Mouse (Mus musculus) C2C12 (cell line): ENCODE measurements at regions not wholly inside any gene's neighbourhood (a gene's known extent, or its start where the extent isn't known, plus 50 kb on each side); places are given as distances from the start of the nearest gene placed in this dataset.

Experiments
- H3K27me3 ChIP-seq: one replicate; pipeline ENCODE4 v1.6.1; 2011; ENCODE audit not compliant: control insufficient read depth, insufficient read depth, insufficient read length
- H3K36me3 ChIP-seq: one replicate; pipeline ENCODE4 v1.6.1; 2011; ENCODE audit not compliant: control insufficient read depth, insufficient read depth
- H3K4me3 ChIP-seq: one replicate; pipeline ENCODE4 v1.5.1; 2011; ENCODE audit warnings: mild to moderate bottlenecking, control low read depth; ENCODE audit not compliant: poor library complexity, insufficient read depth, severe bottlenecking
- H3K79me2 ChIP-seq: one replicate; pipeline ENCODE4 v1.6.1; 2011; ENCODE audit not compliant: control insufficient read depth, insufficient read depth
- H3K79me3 ChIP-seq: one replicate; pipeline ENCODE4 v1.6.1; 2011; ENCODE audit warnings: low read depth, control low read depth
- H3ac ChIP-seq: one replicate; pipeline ENCODE3; 2011; ENCODE audit warnings: low read depth; ENCODE audit not compliant: control insufficient read depth, insufficient read length
- CEBPB ChIP-seq: IDR thresholded peaks from one replicate; pipeline ENCODE4 v1.6.1; 2011; ENCODE audit warnings: low read depth, mild to moderate bottlenecking, control low read depth, moderate library complexity
- CTCF ChIP-seq: IDR thresholded peaks from one replicate; pipeline ENCODE4 v1.5.1; 2011; ENCODE audit not compliant: control insufficient read depth, insufficient read depth, insufficient read length
- FOSL1 ChIP-seq: IDR thresholded peaks from one replicate; pipeline ENCODE4 v1.8.0; 2011; ENCODE audit warnings: mild to moderate bottlenecking, low read length; ENCODE audit not compliant: poor library complexity, insufficient read depth, severe bottlenecking
- MAX ChIP-seq: IDR thresholded peaks from one replicate; pipeline ENCODE4 v1.6.1; 2011; ENCODE audit warnings: mild to moderate bottlenecking, control low read depth
- MYOD1 ChIP-seq: IDR thresholded peaks from one replicate; pipeline ENCODE4 v1.6.1; 2011; ENCODE audit warnings: low read depth; ENCODE audit not compliant: control insufficient read depth, insufficient read length
- MYOG ChIP-seq: IDR thresholded peaks from one replicate; pipeline ENCODE4 v1.6.1; 2011; ENCODE audit not compliant: control insufficient read depth, insufficient read length; ENCODE audit errors: extremely low read depth
- USF1 ChIP-seq: IDR thresholded peaks from one replicate; pipeline ENCODE4 v1.6.1; 2011; ENCODE audit warnings: low read depth, mild to moderate bottlenecking, control low read depth, moderate library complexity

DNA sequence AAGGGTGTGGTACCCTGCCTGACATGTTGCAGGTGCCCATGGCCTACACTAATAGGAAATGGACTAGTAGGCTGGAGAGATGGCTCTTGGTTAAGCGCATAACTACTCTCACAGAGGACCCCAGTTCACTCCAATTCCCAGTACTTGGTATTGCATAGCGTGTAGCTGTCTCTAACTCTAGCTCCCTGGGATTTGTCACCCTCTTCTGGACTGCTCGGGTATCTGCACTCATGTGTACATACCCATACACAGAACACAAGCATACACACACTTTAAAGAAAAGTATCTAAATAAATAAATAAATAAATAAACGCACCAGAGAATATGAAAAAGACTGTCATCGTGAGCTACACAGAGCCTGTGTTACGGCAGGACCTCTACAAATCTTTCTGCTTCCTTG is 143.8 kb upstream of the Mycn start:
- Histone ChIP-seq H3K79me3 (no peaks in the 10 kb centered on the region), H3K4me3 (no peak overlapping the region), H3K27me3 (no peaks in the 10 kb centered on the region), H3K36me3 (no peaks in the 10 kb centered on the region), H3ac (no peak overlapping the region), H3K79me2 (no peaks in the 10 kb centered on the region)
- TF ChIP-seq MAX (no peak), FOSL1 (no peak), CEBPB (no peak), MYOG (no peak), MYOD1 (no peak), USF1 (no peak), CTCF (no peak)

DNA sequence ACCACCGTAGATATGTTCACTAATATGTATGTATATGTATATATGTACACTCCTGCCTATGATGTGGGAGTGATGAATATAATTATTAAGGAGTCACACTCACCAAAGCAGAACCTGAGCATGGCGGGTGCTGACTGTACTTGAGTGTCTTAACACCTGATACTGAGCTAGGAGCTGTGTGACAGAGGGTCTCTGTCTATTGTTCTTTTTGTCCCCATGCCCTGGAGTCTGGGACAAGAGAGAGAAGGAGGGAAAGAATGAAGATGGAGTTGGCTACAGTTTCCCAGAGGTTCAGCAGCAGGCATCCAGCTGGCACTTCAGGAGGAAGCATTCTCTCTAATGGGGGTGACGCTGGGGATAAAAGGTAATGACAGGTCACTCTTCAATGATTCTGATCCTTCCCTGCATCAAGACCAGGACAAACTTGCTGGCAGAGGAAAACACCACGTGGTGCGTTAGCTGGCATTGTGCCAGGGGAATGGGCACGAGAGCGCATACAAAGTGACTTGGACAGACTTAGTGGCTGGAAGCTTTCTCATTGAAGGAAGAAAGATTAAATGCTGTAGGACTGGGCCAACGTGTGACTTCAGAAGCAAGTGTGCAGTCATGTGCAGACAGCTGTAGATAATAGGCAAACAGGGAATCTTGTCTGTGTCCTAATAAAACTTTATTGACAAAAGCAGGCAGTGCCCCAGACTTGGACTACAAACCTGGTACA is 141.8 kb upstream of the Mycn start:
- H3ac ChIP-seq: no peak overlapping the region
- H3K36me3 ChIP-seq: no peaks in the 10 kb centered on the region
- no peaks in the 10 kb centered on the region for H3K27me3 ChIP-seq
- H3K79me2 ChIP-seq: no peaks in the 10 kb centered on the region
- TF ChIP-seq USF1: no peak
- TF ChIP-seq MAX: no peak
- no peak for TF ChIP-seq CEBPB
- no peak for TF ChIP-seq MYOD1
- TF ChIP-seq MYOG: no peak
- no peak for TF ChIP-seq CTCF
- TF ChIP-seq FOSL1: no peak
- no peaks in the 10 kb centered on the region for H3K79me3 ChIP-seq
- no peak overlapping the region for H3K4me3 ChIP-seq

DNA sequence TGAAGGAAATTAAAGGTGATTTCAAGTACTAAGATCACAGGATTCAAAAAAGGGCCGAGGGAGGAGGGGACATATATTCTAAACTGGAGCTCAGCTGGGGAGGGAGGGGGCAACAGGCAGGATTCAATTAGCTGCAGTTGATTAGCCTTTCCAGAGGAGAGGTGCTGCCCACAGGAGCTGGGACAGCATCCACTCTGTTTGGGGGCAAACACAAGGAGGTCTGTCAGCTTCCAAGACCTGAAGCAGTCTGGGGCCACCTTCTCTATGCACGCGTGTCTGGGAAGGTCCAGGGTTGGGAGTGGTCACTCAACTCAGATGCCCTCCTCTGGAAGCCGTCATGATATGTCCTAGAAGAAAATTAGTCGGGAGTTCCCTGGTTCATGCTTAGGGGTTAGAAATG is 139.1 kb upstream of the Mycn start:
- Histone ChIP-seq H3K4me3 (no peak overlapping the region), H3K79me2 (no peaks in the 10 kb centered on the region), H3K79me3 (no peaks in the 10 kb centered on the region), H3ac (no peak overlapping the region), H3K27me3 (no peaks in the 10 kb centered on the region), H3K36me3 (no peaks in the 10 kb centered on the region)
- TF ChIP-seq USF1 (no peak), MYOG (no peak), CEBPB (no peak), MAX (no peak)

DNA sequence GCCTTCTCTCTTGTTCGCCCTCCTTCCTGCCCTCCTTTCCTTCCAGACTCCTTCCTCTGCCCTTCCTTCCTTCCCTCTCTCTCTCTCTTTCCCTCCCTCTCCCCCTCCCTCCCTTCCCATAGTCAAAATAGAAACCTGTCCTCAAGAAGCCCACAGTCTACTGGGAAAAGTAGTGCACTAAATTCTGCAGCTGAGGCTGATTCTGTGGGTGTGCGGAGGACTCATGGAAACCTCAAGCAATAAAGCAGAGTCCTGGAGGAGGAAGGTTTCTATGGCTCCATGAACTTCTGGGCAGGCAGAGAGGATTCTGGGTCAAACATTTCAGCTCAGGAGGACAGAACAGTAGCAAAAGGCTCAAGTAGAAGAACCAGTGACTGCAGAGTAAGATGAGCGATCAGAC is 138.1 kb upstream of the Mycn start:
- Histone ChIP-seq H3K36me3 (no peaks in the 10 kb centered on the region), H3K27me3 (no peaks in the 10 kb centered on the region), H3K79me2 (no peaks in the 10 kb centered on the region), H3K79me3 (no peaks in the 10 kb centered on the region), H3ac (no peak overlapping the region), H3K4me3 (no peak overlapping the region)
- no peak for TF ChIP-seq CTCF
- TF ChIP-seq MYOD1: no peak
- TF ChIP-seq MYOG: no peak
- no peak for TF ChIP-seq MAX
- TF ChIP-seq USF1: no peak
- no peak for TF ChIP-seq CEBPB
- no peak for TF ChIP-seq FOSL1

DNA sequence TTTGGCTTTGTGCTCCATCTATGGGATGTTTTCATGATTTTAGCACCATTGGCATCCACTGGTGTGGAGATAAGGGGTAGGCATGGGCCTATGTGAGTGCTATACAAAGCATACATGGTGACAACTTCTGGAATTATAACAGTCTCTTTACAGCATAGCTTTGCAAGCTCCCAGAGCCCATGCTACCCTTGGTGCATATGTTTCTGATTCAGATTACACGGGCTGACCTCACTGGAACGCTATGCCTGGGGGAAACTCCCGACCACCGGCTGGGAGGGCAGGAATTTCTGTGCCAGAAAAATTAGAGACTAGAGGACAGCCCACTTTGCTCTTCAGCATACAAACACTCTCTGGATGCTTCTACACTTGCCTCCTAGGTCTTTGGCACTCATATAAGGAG is 136.0 kb upstream of the Mycn start:
- Histone ChIP-seq H3K4me3 (no peak overlapping the region), H3K27me3 (no peaks in the 10 kb centered on the region)
- TF ChIP-seq FOSL1 (no peak), MAX (no peak), MYOD1 (no peak), MYOG (no peak), CTCF (no peak), USF1 (no peak), CEBPB (no peak)

DNA sequence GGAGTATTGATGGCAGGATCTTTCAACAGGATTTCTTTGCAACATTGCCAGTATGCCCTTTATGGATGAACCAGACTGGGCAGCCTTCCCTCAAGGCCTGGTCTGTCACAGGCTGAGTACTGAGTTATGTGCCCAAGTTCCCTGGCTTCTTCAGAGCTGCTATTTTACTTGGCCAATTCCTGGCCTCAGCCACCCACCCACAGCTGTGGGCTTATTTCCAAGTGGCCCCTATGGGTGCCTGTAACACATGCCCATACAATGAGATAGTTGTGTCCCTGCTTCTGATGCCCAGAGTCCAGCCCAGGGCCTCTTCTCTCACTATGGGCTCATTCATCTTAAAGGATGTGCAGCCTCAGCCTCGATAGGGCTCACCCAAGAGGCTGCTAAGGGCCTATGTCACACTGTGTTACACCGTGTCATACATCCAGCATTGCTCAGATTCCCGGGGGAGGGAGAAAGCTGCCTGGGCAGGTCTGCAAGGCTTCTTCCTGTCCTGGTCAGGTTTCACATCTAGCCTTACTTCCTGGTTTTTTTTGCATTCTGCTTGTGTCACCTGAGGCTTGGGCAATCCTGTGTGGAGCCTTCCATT is 135.1 kb upstream of the Mycn start:
- no peaks in the 10 kb centered on the region for H3K36me3 ChIP-seq

More for the DNA sequence above, 136.0 kb upstream of the Mycn start:
- H3K36me3 ChIP-seq: no peaks in the 10 kb centered on the region
- H3K79me2 ChIP-seq: no peaks in the 10 kb centered on the region
- H3K79me3 ChIP-seq: no peaks in the 10 kb centered on the region
- H3ac ChIP-seq: no peak overlapping the region

More for the DNA sequence above, 135.1 kb upstream of the Mycn start:
- Histone ChIP-seq H3K4me3 (no peak overlapping the region), H3K79me2 (no peaks in the 10 kb centered on the region), H3K79me3 (no peaks in the 10 kb centered on the region), H3ac (no peak overlapping the region), H3K27me3 (no peaks in the 10 kb centered on the region)
- TF ChIP-seq MAX (no peak), CTCF (no peak), MYOG (no peak), FOSL1 (no peak), USF1 (no peak), CEBPB (no peak), MYOD1 (no peak)
